Mouse (Mus musculus): ENCODE data around the gene Dll4.

DNA sequence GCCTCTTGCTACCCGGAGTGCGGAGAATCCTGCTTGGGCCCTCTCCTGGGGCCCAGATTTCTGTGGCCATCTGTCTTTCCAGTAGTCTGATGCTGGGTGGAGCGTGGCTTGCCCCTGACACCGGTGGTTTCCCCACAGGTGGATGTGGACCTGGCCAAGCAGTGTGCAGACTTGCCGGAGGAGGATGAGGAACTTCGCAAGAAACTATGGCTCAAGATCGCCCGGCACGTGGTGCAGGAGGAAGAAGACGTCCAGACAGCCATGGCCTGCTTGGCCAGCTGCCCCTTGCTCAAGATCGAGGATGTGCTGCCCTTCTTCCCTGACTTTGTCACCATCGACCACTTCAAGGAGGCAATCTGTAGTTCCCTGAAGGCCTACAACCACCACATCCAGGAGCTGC, 28.8 kb upstream of the Dll4 start:
- TF ChIP-seq MAX (IDR thresholded peaks at IDR 0.05; ENCODE audit: low read length) = no peak
- TF ChIP-seq CTCF (conservative IDR thresholded peaks at IDR 0.05 in 1 of 2, IDR thresholded peaks at IDR 0.05 in 1 of 2; ENCODE audit: low read depth in 2 of 2, low read length in 2 of 2) = no peak
- TF ChIP-seq USF2 (conservative IDR thresholded peaks at IDR 0.05; ENCODE audit: low read depth, low read length) = no peak
